Mouse (Mus musculus) heart, embryonic 12.5 days (tissue): ENCODE results near the gene Psme2b. TPM values are rescaled to one million over a fixed set of nuclear protein-coding genes. Genes with fewer than 3 reads are reported as not detected.
"Not testable (repeated sequence)": the region's sequence is repeated elsewhere in the genome, so short reads cannot be mapped to it uniquely, and the experiment has no call there.

Experiments
- ATAC-seq: fragments of 200-750 bp; cut with Nextera tagmentation; 2 replicates; pipeline ENCODE4 v1.8.0; 2017; ENCODE audit warnings: moderate TSS enrichment, moderate library complexity; ENCODE audit not compliant: insufficient number of reproducible peaks, low FRiP score
- H3K27ac ChIP-seq: fragments of 300-500 bp; sonication (generic); 2 replicates; pipeline ENCODE4 v1.5.1; 2016; ENCODE audit warnings: mild to moderate bottlenecking, moderate library complexity; ENCODE audit not compliant: poor library complexity, severe bottlenecking
- H3K27me3 ChIP-seq: fragments of 300-500 bp; sonication (generic); replicated peaks from 2 replicates; pipeline ENCODE4 v1.6.1; 2016; ENCODE audit warnings: mild to moderate bottlenecking, moderate library complexity
- H3K36me3 ChIP-seq: fragments of 300-500 bp; sonication (generic); 2 replicates; pipeline ENCODE4 v1.6.1; 2016; ENCODE audit warnings: mild to moderate bottlenecking, moderate library complexity
- H3K4me1 ChIP-seq: fragments of 300-500 bp; sonication (generic); replicated peaks from 2 replicates; pipeline ENCODE4 v1.6.1; 2016; ENCODE audit warnings: mild to moderate bottlenecking
- H3K4me2 ChIP-seq: fragments of 300-500 bp; sonication (generic); 2 replicates; pipeline ENCODE4 v1.6.1; 2016; ENCODE audit warnings: mild to moderate bottlenecking, moderate library complexity
- H3K4me3 ChIP-seq: fragments of 300-500 bp; sonication (generic); 2 replicates; pipeline ENCODE4 v1.5.1; 2016; ENCODE audit warnings: mild to moderate bottlenecking
- H3K9ac ChIP-seq: fragments of 300-500 bp; sonication (generic); 2 replicates; pipeline ENCODE4 v1.6.1; 2016; ENCODE audit warnings: mild to moderate bottlenecking, moderate library complexity
- H3K9me3 ChIP-seq: fragments of 300-500 bp; sonication (generic); replicated peaks from 2 replicates; pipeline ENCODE4 v1.6.1; 2016; ENCODE audit warnings: mild to moderate bottlenecking, moderate library complexity
- WGBS: fragments of 180-500 bp; shearing (Covaris S2); methylation state at CpG from one replicate; pipeline ENCODE4 v1.1.7; 2016; 5-methylcytosine and 5-hydroxymethylcytosine counted together
- polyA plus RNA-seq: library from polyadenylated mRNA; unstranded; fragments of >200 nt; fragmentation: Nextera tagmentation; extraction: Ambion mirVana; gene quantifications from 2 replicates; pipeline ENCODE4 v1.2.1, GENCODE M21; 2016

Psme2b gene
- 1.1 and 1.5 TPM in 2 replicates for polyA plus RNA-seq

GRCm38 (mm10) chr11:48946090-48946489 lies at the start of gene Psme2b:
Gene Psme2b (minus strand): TSS chr11:48946190.
- not testable (repeated sequence) for H3K27me3 ChIP-seq, H3K9ac ChIP-seq, H3K36me3 ChIP-seq, H3K4me1 ChIP-seq, H3K4me2 ChIP-seq, H3K9me3 ChIP-seq, H3K27ac ChIP-seq, H3K4me3 ChIP-seq, ATAC-seq
- WGBS, result 89% methylated on average over 6 of the region's 6 CpGs

- H3K27ac ChIP-seq, H3K9ac ChIP-seq, H3K4me3 ChIP-seq, ATAC-seq, H3K36me3 ChIP-seq, H3K9me3 ChIP-seq, H3K27me3 ChIP-seq: not testable (repeated sequence)
- 0 out of 2 replicates have a peak within 1 kb of the TSS, but pooled peaks have one; percentile 13 for H3K4me2 ChIP-seq
- WGBS, result 47% methylated on average over 2 of the region's 2 CpGs
- H3K4me1 ChIP-seq, result peaks cover 11% of the 10 kb centered on the region
Observed at GRCm38 (mm10) chr11:48994018-48994417, 48.0 kb upstream of the Psme2b start, which contains the start of gene Tgtp1. Gene Tgtp1 (minus strand): TSS chr11:48994172.

- not testable (repeated sequence) for H3K4me3 ChIP-seq, H3K9ac ChIP-seq, H3K27ac ChIP-seq, H3K27me3 ChIP-seq, H3K9me3 ChIP-seq, H3K36me3 ChIP-seq, ATAC-seq
- 0 out of 2 replicates have a peak overlapping the region, but pooled peaks have one; percentile 13 for H3K4me2 ChIP-seq
- WGBS, result 14% methylated on average over 10 of the region's 10 CpGs
- H3K4me1 ChIP-seq, result peaks cover 11% of the 10 kb centered on the region
Observed at GRCm38 (mm10) chr11:48993296-48993695, 47.3 kb upstream of the Psme2b start.

- H3K4me2 ChIP-seq, result 0 out of 2 replicates have a peak within 1 kb of the TSS, but pooled peaks have one; percentile 13
- 57% methylated on average over 4 of the region's 4 CpGs for WGBS
- not testable (repeated sequence) for ATAC-seq, H3K27ac ChIP-seq, H3K4me3 ChIP-seq, H3K36me3 ChIP-seq, H3K9ac ChIP-seq, H3K9me3 ChIP-seq, H3K27me3 ChIP-seq
- peaks cover 11% of the 10 kb centered on the region for H3K4me1 ChIP-seq
Observed at GRCm38 (mm10) chr11:48991740-48992520, 45.9 kb upstream of the Psme2b start, which contains the start of gene Gm12185. Gene Gm12185 (minus strand): TSS chr11:48992226.

- H3K4me1 ChIP-seq, result peaks cover 11% of the 10 kb centered on the region
- H3K27ac ChIP-seq, ATAC-seq, H3K9ac ChIP-seq, H3K27me3 ChIP-seq, H3K4me2 ChIP-seq, H3K36me3 ChIP-seq, H3K4me3 ChIP-seq, H3K9me3 ChIP-seq: not testable (repeated sequence)
- 81% methylated on average over 2 of the region's 2 CpGs for WGBS
Observed at GRCm38 (mm10) chr11:48989981-48990380, 44.0 kb upstream of the Psme2b start.

- WGBS, result 51% methylated on average over 2 of the region's 3 CpGs
- H3K4me3 ChIP-seq, ATAC-seq, H3K4me2 ChIP-seq, H3K4me1 ChIP-seq, H3K36me3 ChIP-seq, H3K27ac ChIP-seq, H3K9ac ChIP-seq, H3K9me3 ChIP-seq, H3K27me3 ChIP-seq: not testable (repeated sequence)
Observed at GRCm38 (mm10) chr11:48988219-48988618, 42.2 kb upstream of the Psme2b start.

GRCm38 (mm10) chr11:48982848-48983247 lies 36.9 kb upstream of the Psme2b start:
- not testable (repeated sequence) for H3K27me3 ChIP-seq, ATAC-seq, H3K36me3 ChIP-seq, H3K4me2 ChIP-seq, H3K27ac ChIP-seq, H3K4me1 ChIP-seq, H3K4me3 ChIP-seq, H3K9me3 ChIP-seq, H3K9ac ChIP-seq
- no CpG with 5 or more reads among the region's 3 CpGs for WGBS

GRCm38 (mm10) chr11:48980052-48980451 lies 34.1 kb upstream of the Psme2b start:
- not testable (repeated sequence) for H3K36me3 ChIP-seq, H3K27me3 ChIP-seq, ATAC-seq, H3K27ac ChIP-seq, H3K9ac ChIP-seq, H3K4me2 ChIP-seq, H3K4me1 ChIP-seq, H3K9me3 ChIP-seq, H3K4me3 ChIP-seq
- no CpG with 5 or more reads among the region's 5 CpGs for WGBS

- not testable (repeated sequence) for H3K36me3 ChIP-seq, H3K27ac ChIP-seq, H3K4me1 ChIP-seq, ATAC-seq, H3K27me3 ChIP-seq, H3K9ac ChIP-seq, H3K9me3 ChIP-seq, H3K4me2 ChIP-seq, H3K4me3 ChIP-seq
- WGBS, result no CpG with 5 or more reads among the region's 3 CpGs
Observed at GRCm38 (mm10) chr11:48979251-48979650, 33.3 kb upstream of the Psme2b start, which contains the start of gene 9930111J21Rik1. Gene 9930111J21Rik1 (minus strand): TSS chr11:48979398.

- H3K27me3 ChIP-seq, H3K4me2 ChIP-seq, H3K9me3 ChIP-seq, ATAC-seq, H3K36me3 ChIP-seq, H3K27ac ChIP-seq, H3K4me1 ChIP-seq, H3K4me3 ChIP-seq, H3K9ac ChIP-seq: not testable (repeated sequence)
- no CpG with 5 or more reads among the region's 1 CpGs for WGBS
Observed at GRCm38 (mm10) chr11:48978240-48978939, 32.4 kb upstream of the Psme2b start, which contains the start of gene Olfr56. Gene Olfr56 (plus strand): TSS chr11:48978889.

- not testable (repeated sequence) for H3K4me2 ChIP-seq, H3K27me3 ChIP-seq, H3K9me3 ChIP-seq, H3K4me1 ChIP-seq, ATAC-seq, H3K4me3 ChIP-seq, H3K9ac ChIP-seq, H3K36me3 ChIP-seq, H3K27ac ChIP-seq
- WGBS, result no CpG with 5 or more reads among the region's 1 CpGs
Observed at GRCm38 (mm10) chr11:48974686-48975085, 28.7 kb upstream of the Psme2b start.
